Mouse (Mus musculus): ENCODE measurements around the gene Nr2f2. TPM values are rescaled to one million over a fixed set of nuclear protein-coding genes. Genes with fewer than 3 reads are reported as not detected.

Nr2f2 gene
- polyA plus RNA-seq, 1 experiment from 2014 or later, result 165 TPM

- Histone ChIP-seq H3K9ac (replicated peaks; ENCODE audit: low read length) (peak overlapping the region; percentile 76), H3K27ac (ENCODE audit: low read length) (peak overlapping the region; percentile 82), H3K4me3 (ENCODE audit: low read length) (peak overlapping the region; percentile 66), H3K27me3 (ENCODE audit: insufficient read depth, low read length) (no peaks in the 10 kb centered on the region), H3K9me3 (ENCODE audit: low read length) (no peaks in the 10 kb centered on the region), H3K36me3 (ENCODE audit: insufficient read depth, low read length) (peaks cover 32% of the 10 kb centered on the region), H3K4me2 (replicated peaks; ENCODE audit: low read depth, low read length) (peak overlapping the region; percentile 86), H3K4me1 (ENCODE audit: insufficient read depth, low read length) (peaks cover 32% of the 10 kb centered on the region)
- 9% methylated on average over 4 of the region's 4 CpGs for WGBS
- ATAC-seq (ENCODE audit: low FRiP score, low TSS enrichment), result no peak
Measured at GRCm38 (mm10) chr7:70353151-70353550, 13.4 kb downstream of the Nr2f2 start.

- Histone ChIP-seq H3K4me3 (ENCODE audit: low read length) (peak overlapping the region; percentile 66), H3K27ac (ENCODE audit: low read length) (peak overlapping the region; percentile 92; the same call in 1 of the 2 replicates), H3K36me3 (ENCODE audit: insufficient read depth, low read length) (peaks cover 27% of the 10 kb centered on the region), H3K9me3 (ENCODE audit: low read length) (no peaks in the 10 kb centered on the region), H3K4me2 (replicated peaks; ENCODE audit: low read depth, low read length) (peak overlapping the region; percentile 86), H3K9ac (replicated peaks; ENCODE audit: low read length) (peak overlapping the region; percentile 81), H3K27me3 (ENCODE audit: insufficient read depth, low read length) (no peaks in the 10 kb centered on the region), H3K4me1 (ENCODE audit: insufficient read depth, low read length) (peaks cover 37% of the 10 kb centered on the region)
- WGBS, result 8% methylated on average over 3 of the region's 3 CpGs
- no peak for ATAC-seq (ENCODE audit: low FRiP score, low TSS enrichment)
Measured at GRCm38 (mm10) chr7:70352617-70353016, 13.9 kb downstream of the Nr2f2 start.

DNA sequence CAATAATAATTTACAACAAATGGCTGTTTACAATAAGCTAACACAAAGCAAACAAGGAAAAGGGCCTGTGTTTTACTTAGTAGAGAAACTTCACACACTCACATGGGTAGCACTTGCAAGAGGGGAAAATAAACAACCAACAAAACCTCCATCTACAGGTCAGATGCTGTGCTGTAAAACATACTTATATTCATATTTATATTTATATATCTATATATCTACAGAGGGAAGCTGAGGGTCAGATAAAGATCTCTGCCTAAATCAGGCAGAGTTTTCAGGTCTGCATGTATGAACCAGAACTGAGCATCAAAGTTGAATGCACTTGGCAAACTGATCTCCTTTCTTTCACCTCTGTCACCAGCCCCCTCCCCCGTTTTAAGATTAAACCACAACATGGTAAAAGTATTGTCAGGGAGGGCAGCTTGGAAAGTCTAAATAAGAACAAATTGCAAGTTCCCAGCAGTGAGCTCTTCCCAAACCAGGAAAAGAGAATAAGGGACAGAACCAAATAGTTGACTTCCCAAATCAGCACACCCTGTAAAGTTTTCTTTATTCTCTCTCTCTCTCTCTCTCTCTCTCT is 14.5 kb downstream of the Nr2f2 start:
- no peaks in the 10 kb centered on the region for H3K27me3 ChIP-seq (ENCODE audit: insufficient read depth, low read length)
- 4% methylated on average over 1 of the region's 1 CpGs for WGBS
- peak overlapping the region; percentile 86 for H3K4me2 ChIP-seq (replicated peaks; ENCODE audit: low read depth, low read length)
- peaks cover 21% of the 10 kb centered on the region for H3K36me3 ChIP-seq (ENCODE audit: insufficient read depth, low read length)
- H3K4me1 ChIP-seq (ENCODE audit: insufficient read depth, low read length), result peaks cover 43% of the 10 kb centered on the region
- no peak for ATAC-seq (ENCODE audit: low FRiP score, low TSS enrichment)
- peak overlapping the region; percentile 92 for H3K27ac ChIP-seq (ENCODE audit: low read length)
- peak overlapping the region; percentile 81 for H3K9ac ChIP-seq (replicated peaks; ENCODE audit: low read length)
- H3K9me3 ChIP-seq (ENCODE audit: low read length), result no peaks in the 10 kb centered on the region
- peak overlapping the region; percentile 66 for H3K4me3 ChIP-seq (ENCODE audit: low read length)

DNA sequence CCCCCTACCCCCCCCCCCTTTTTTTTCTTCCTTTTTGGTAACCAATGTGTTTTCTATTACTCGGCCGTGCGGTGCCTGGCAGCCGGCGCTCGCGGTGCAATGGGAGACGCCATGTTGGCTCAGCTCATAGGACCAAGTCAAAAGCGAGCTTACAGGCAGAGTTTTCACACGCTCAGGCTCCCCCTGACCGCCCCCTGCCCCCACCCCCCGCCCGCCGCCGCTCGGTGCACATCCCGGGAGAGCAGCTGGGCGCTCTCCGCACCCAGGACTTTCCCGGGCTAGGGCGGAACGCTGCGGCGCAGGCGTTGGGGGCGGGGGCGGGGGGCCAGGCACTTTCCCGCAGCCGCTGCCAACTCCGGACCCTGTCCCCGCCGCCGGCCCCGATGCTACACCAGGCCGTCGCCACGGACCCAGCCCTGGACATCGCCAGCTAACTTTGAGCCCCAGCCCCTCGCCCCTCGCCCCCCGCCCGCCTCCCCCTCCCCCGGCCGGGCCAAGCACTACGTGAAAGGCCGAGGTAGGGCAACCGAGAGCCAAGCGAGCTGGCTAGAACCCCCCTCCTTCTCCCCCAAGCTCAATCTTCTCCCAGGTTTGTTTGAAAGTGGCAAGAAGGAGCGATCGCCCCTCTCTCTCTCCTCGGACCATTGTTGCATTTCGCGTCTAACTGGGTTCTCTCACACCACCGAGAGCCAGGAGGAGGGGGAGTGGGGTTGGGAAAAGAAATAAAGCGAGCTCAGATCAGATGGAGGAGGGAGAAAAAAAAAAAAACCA is 15.6 kb downstream of the Nr2f2 start:
- peak; percentile 20 for ATAC-seq (ENCODE audit: low FRiP score, low TSS enrichment)
- peaks cover 51% of the 10 kb centered on the region for H3K4me1 ChIP-seq (ENCODE audit: insufficient read depth, low read length)
- no peaks in the 10 kb centered on the region for H3K27me3 ChIP-seq (ENCODE audit: insufficient read depth, low read length)
- peak overlapping the region; percentile 81 for H3K9ac ChIP-seq (replicated peaks; ENCODE audit: low read length)
- under 1% methylated on average over 36 of the region's 55 CpGs for WGBS
- H3K9me3 ChIP-seq (ENCODE audit: low read length), result no peaks in the 10 kb centered on the region
- peak overlapping the region; percentile 66 for H3K4me3 ChIP-seq (ENCODE audit: low read length)
- H3K27ac ChIP-seq (ENCODE audit: low read length), result peak overlapping the region; percentile 92
- H3K4me2 ChIP-seq (replicated peaks; ENCODE audit: low read depth, low read length), result peak overlapping the region; percentile 86
- H3K36me3 ChIP-seq (ENCODE audit: insufficient read depth, low read length), result peaks cover 14% of the 10 kb centered on the region

GRCm38 (mm10) chr7:70349981-70350670 is 16.4 kb downstream of the Nr2f2 start:
- Histone ChIP-seq H3K36me3 (ENCODE audit: insufficient read depth, low read length) (peaks cover 10% of the 10 kb centered on the region), H3K27ac (ENCODE audit: low read length) (peak overlapping the region; percentile 92), H3K9me3 (ENCODE audit: low read length) (no peaks in the 10 kb centered on the region), H3K9ac (replicated peaks; ENCODE audit: low read length) (peak overlapping the region; percentile 81), H3K4me2 (replicated peaks; ENCODE audit: low read depth, low read length) (peak overlapping the region; percentile 86), H3K4me3 (ENCODE audit: low read length) (peak overlapping the region; percentile 66), H3K4me1 (ENCODE audit: insufficient read depth, low read length) (peaks cover 57% of the 10 kb centered on the region), H3K27me3 (ENCODE audit: insufficient read depth, low read length) (no peaks in the 10 kb centered on the region)
- WGBS, result 10% methylated on average over 20 of the region's 20 CpGs
- ATAC-seq (ENCODE audit: low FRiP score, low TSS enrichment), result no peak

DNA sequence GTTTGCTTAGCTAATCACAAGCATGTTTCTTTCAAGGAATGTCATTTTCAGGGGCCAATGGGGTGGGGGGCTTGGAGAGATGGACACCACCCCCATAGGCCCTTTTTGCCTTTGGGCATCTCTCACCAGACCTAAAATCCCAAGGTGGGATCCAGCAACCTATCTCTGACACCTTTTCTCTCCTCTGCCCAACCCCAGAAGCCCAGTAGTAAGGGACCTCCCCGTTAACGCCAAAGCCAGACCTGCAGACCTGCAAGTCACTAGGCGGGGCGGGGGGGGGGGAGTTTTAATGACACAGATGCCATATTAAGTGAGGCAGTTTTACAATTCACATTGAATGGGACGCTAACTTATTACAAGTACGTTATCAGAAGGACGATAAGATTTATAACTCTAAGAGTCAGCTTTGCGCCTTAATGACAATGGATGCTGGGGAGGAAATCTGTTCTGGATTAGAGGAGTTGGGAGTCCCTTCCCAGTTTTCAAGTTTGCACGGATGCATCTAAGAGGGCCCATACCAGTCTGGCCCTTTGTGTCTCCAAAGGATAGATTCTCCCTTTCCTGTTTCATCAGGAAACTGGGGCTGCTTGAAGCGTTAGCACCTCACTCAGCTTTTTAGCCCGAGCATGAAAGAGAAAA is 17.4 kb downstream of the Nr2f2 start:
- peak overlapping the region; percentile 92 for H3K27ac ChIP-seq (ENCODE audit: low read length)

GRCm38 (mm10) chr7:70348064-70348976 is 18.2 kb downstream of the Nr2f2 start:
- Histone ChIP-seq H3K36me3 (ENCODE audit: insufficient read depth, low read length) (peaks cover 6% of the 10 kb centered on the region; the same call in 1 of the 2 replicates), H3K4me1 (ENCODE audit: insufficient read depth, low read length) (peaks cover 70% of the 10 kb centered on the region), H3K9me3 (ENCODE audit: low read length) (no peaks in the 10 kb centered on the region), H3K4me3 (ENCODE audit: low read length) (peak overlapping the region; percentile 66), H3K9ac (replicated peaks; ENCODE audit: low read length) (peak overlapping the region; percentile 81), H3K27me3 (ENCODE audit: insufficient read depth, low read length) (no peaks in the 10 kb centered on the region), H3K27ac (ENCODE audit: low read length) (peak overlapping the region; percentile 92), H3K4me2 (replicated peaks; ENCODE audit: low read depth, low read length) (peak overlapping the region; percentile 86)
- WGBS, result 14% methylated on average over 30 of the region's 30 CpGs
- ATAC-seq (ENCODE audit: low FRiP score, low TSS enrichment), result no peak

More for the DNA sequence above, 17.4 kb downstream of the Nr2f2 start:
- Histone ChIP-seq H3K27me3 (ENCODE audit: insufficient read depth, low read length) (no peaks in the 10 kb centered on the region), H3K4me2 (replicated peaks; ENCODE audit: low read depth, low read length) (peak overlapping the region; percentile 86), H3K36me3 (ENCODE audit: insufficient read depth, low read length) (peaks cover 6% of the 10 kb centered on the region; the same call in 1 of the 2 replicates), H3K9ac (replicated peaks; ENCODE audit: low read length) (peak overlapping the region; percentile 81), H3K9me3 (ENCODE audit: low read length) (no peaks in the 10 kb centered on the region), H3K4me1 (ENCODE audit: insufficient read depth, low read length) (peaks cover 64% of the 10 kb centered on the region), H3K4me3 (ENCODE audit: low read length) (peak overlapping the region; percentile 66)
- WGBS, result 10% methylated on average over 11 of the region's 11 CpGs
- ATAC-seq (ENCODE audit: low FRiP score, low TSS enrichment), result no peak

- ATAC-seq (ENCODE audit: low FRiP score, low TSS enrichment), result no peak
- H3K9me3 ChIP-seq (ENCODE audit: low read length), result no peaks in the 10 kb centered on the region
- no peaks in the 10 kb centered on the region for H3K27me3 ChIP-seq (ENCODE audit: insufficient read depth, low read length)
- peak overlapping the region; percentile 86 for H3K4me2 ChIP-seq (replicated peaks; ENCODE audit: low read depth, low read length)
- H3K27ac ChIP-seq (ENCODE audit: low read length), result peak overlapping the region; percentile 92
- peaks cover 6% of the 10 kb centered on the region; the same call in 1 of the 2 replicates for H3K36me3 ChIP-seq (ENCODE audit: insufficient read depth, low read length)
- peaks cover 74% of the 10 kb centered on the region for H3K4me1 ChIP-seq (ENCODE audit: insufficient read depth, low read length)
- WGBS, result 14% methylated on average over 14 of the region's 14 CpGs
- peak overlapping the region; percentile 66 for H3K4me3 ChIP-seq (ENCODE audit: low read length)
- H3K9ac ChIP-seq (replicated peaks; ENCODE audit: low read length), result peak overlapping the region; percentile 81
Measured at GRCm38 (mm10) chr7:70347618-70347958, 18.9 kb downstream of the Nr2f2 start.
